Mouse (Mus musculus) bone marrow, adult 2 months (tissue): Measurements from ENCODE around the gene Galnt16. TPM values are rescaled to one million over a fixed set of nuclear protein-coding genes. Genes with fewer than 3 reads are reported as not detected.

Experiments used
- H3K27ac ChIP-seq: fragments of 200-500 bp; 2 replicates; pipeline ENCODE4 v1.5.1; 2012; ENCODE audit warnings: low read depth, mild to moderate bottlenecking, control low read depth, inconsistent platforms, low read length; ENCODE audit not compliant: control insufficient read depth, poor library complexity, insufficient read depth
- H3K4me1 ChIP-seq: fragments of 200-500 bp; 2 replicates; pipeline ENCODE4 v1.6.1; 2011; ENCODE audit warnings: low read length; ENCODE audit not compliant: control insufficient read depth, insufficient read depth
- H3K4me3 ChIP-seq: fragments of 200-500 bp; replicated peaks from 2 replicates; pipeline ENCODE3; 2011; ENCODE audit warnings: mild to moderate bottlenecking, low read depth, low read length, control low read depth; ENCODE audit not compliant: control insufficient read depth
- CTCF ChIP-seq: fragments of 200-500 bp; IDR thresholded peaks from 2 replicates; pipeline ENCODE4 v1.5.1; 2011; ENCODE audit warnings: low read length, control low read depth; ENCODE audit not compliant: control insufficient read depth, insufficient read depth
- POLR2A ChIP-seq: fragments of 200-500 bp; IDR thresholded peaks from 2 replicates; pipeline ENCODE4 v1.6.1; 2011; ENCODE audit warnings: low read depth, mild to moderate bottlenecking, control low read depth, low read length, borderline replicate concordance; ENCODE audit not compliant: control insufficient read depth
- WGBS: fragments of 180-500 bp; shearing (Covaris S2); methylation state at CpG from one replicate; pipeline ENCODE4 v1.1.7; 2018; 5-methylcytosine and 5-hydroxymethylcytosine counted together
- polyA plus RNA-seq: library from polyadenylated mRNA; stranded (reverse); fragments of >200 nt; gene quantifications from 2 replicates; pipeline ENCODE4 v1.2.4, GENCODE M21; 2011; ENCODE audit warnings: low replicate concordance; ENCODE audit not compliant: missing spikeins, insufficient read depth, insufficient read length

Gene Galnt16
- polyA plus RNA-seq = not detected in 2 replicates

DNA sequence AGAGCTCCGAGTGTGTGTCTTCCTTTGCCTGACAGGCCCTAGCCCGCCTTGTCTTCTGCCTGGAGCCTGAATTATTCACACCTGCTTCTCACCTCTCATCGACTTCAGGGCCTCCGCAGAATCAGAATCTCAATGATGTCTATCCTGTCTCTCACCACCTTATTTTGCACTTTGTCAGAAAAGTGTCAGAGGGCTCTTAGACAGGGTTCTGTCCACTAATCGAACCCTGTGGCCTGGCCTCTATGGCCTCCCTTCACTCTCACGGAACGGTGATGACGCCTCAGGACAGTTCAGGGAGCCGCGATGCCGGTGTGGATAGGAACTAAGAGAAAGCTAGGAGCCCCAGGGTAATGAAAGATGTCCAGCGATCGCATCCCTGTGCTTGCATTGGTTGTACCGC lies at the start of gene Galnt16:
Gene Galnt16 (plus strand): TSS at position 301 of the 400 bp plus-strand sequence.
- Histone ChIP-seq H3K27ac (no peak within 1 kb of the TSS; the same call in 1 of the 2 replicates), H3K4me3 (no peak within 1 kb of the TSS), H3K4me1 (no peaks in the 10 kb centered on the region)
- TF ChIP-seq CTCF = no peak
- no peak for TF ChIP-seq POLR2A
- 9% methylated on average over 14 of the region's 14 CpGs for WGBS

DNA sequence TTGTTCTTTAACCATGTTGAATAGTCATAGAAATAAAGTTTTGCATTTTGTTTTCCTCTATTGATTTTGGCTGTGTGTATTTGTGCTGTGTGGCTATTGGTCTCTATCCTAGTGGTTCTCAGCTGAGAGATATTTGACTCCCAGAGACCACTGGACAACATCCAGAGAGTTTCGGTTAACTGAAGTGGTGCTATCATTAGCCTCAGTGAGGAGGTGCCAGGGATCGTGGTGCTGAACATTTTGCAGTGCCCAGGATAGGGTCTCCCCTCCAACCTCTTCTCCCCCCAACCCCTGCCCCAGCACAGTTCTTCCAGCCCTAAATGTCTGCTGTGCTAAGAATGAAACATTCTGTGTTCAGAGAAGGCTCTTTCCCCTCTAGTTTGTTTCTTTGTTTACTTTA lies 47.9 kb upstream of the Galnt16 start:
- H3K4me1 ChIP-seq = no peaks in the 10 kb centered on the region; the same call in 1 of the 2 replicates
- TF ChIP-seq POLR2A = no peak
- no peak for TF ChIP-seq CTCF
- no peak overlapping the region for H3K4me3 ChIP-seq
- no peak overlapping the region for H3K27ac ChIP-seq
- WGBS = 71% methylated on average over 2 of the region's 2 CpGs

DNA sequence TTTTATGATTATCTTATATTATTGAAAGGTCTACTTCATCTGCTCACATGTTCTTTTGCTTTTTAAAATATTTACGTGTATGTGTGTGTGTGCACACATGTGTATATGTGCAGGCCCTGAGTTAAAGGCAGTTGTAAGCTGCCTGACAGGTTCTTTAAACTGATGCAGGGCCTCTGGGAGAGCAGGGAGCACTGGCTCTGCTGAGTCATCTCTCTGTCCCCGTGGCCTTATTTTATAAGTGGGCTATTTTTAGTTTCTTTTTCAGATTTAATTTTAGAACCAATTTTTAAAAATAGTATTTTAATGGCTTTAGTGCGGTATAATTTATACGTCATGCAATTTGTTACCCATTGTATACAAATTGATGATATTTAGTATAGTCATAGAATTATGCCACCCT lies 46.2 kb upstream of the Galnt16 start:
- TF ChIP-seq POLR2A = no peak
- no peak for TF ChIP-seq CTCF
- Histone ChIP-seq H3K27ac (no peak overlapping the region), H3K4me1 (no peaks in the 10 kb centered on the region; the same call in 1 of the 2 replicates), H3K4me3 (no peak overlapping the region)
- 61% methylated on average over 4 of the region's 4 CpGs for WGBS

DNA sequence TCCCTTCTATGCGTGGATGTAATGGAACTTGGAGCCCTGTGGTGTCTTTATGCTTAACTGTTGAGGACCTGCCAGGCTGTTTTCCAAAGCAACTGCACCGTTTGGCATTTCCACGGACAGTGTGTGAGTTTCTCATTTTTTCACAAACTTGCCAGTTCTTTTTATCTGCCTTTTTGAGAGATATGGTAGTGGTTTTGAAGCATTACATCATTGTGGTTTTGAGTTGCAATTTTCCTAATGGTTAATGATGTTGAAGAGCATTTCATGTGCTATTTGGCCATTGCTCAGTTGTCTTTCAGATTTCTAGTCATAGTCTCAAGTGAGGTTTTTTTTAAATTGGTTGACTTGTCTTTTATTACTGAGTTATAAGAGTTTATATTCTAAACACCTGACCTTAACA lies 44.3 kb upstream of the Galnt16 start:
- Histone ChIP-seq H3K4me1 (no peaks in the 10 kb centered on the region; the same call in 1 of the 2 replicates), H3K4me3 (no peak overlapping the region), H3K27ac (no peak overlapping the region)
- TF ChIP-seq POLR2A = no peak
- TF ChIP-seq CTCF = no peak
- WGBS = 36% methylated on average over 3 of the region's 3 CpGs

DNA sequence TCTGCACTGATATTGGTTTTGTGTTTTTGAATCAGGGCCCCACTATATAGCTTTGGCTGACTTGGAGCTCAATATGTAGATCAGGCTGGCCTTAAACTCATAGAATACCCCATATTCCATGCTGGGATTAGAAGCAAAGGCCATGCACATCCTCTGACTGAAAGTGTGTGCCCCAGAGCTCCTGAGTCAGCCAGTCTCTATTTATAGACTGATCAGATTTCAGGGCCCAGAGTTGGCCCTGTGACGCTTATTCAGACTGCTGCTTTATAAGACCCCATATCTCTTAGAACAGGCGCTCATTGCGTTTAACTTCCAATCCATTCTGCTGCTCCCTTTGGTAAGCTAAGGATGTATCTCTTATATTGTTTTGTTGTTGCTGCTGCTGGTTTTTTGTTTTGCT lies 38.1 kb upstream of the Galnt16 start:
- WGBS = 84% methylated on average over 3 of the region's 3 CpGs
- no peak overlapping the region for H3K27ac ChIP-seq
- TF ChIP-seq POLR2A (no peak), CTCF (no peak)
- no peaks in the 10 kb centered on the region for H3K4me1 ChIP-seq
- H3K4me3 ChIP-seq = no peak overlapping the region

DNA sequence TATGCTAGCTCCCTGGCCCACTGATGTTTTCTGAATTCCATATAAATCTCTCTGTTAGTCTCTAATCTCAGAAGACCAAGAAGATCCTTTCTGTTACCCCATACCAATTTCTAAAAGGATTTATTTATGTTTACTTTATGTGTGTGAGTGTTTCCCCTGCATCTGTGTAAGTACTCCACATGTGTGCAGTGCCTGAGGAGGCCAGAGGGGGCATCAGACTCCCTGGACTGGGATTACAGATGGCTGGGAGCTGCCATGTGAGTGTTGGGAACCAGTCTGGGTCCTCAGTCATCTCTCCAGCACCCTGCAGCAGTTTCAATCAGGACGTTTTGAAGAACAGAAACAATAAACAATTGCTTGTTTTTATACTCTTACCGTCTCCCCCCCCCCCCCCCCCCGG lies 34.7 kb upstream of the Galnt16 start:
- WGBS = 68% methylated on average over 3 of the region's 3 CpGs
- Histone ChIP-seq H3K4me3 (no peak overlapping the region), H3K4me1 (no peaks in the 10 kb centered on the region), H3K27ac (no peak overlapping the region)
- TF ChIP-seq POLR2A (no peak), CTCF (no peak)

DNA sequence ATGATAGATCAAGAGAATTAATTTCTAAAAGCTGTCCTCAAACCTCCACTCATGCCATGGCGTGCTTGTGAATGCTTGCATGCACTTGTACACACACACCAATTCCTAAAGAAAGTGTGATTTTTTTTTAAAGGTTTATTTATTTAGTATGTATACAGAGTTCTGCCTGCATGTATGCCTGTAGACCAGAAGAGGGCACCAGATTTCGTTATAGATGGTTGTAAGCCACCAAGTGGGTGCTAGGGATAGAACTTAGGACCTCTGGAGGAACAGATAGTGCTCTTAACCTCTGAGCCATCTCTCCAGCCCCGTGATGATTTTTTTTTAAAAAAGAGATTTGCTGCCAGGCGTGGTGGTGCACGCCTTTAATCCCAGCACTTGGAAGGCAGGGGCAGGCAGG lies 24.8 kb upstream of the Galnt16 start:
- WGBS = 83% methylated on average over 5 of the region's 5 CpGs
- Histone ChIP-seq H3K4me3 (no peak overlapping the region), H3K4me1 (no peaks in the 10 kb centered on the region), H3K27ac (no peak overlapping the region)
- TF ChIP-seq POLR2A = no peak
- TF ChIP-seq CTCF = no peak

DNA sequence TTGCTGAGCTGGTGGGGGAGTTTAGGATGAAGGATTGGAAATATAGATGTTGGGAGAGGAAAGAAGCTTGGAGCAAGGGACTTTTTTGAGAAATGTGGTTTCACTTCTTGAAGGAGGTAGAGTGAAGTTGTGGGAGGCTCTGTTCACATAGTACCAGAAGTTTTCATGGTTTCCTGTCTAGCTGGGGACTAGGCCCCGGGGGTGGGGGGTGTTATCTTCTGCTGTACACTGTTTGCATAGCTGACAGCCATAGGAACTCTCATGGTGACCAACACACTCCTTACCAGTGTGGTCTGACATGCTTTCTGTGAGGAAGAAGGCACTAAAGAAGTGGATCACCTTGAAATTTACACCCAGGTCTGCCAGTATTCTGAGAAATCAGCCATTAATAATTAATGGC lies 22.4 kb upstream of the Galnt16 start:
- no peak overlapping the region for H3K4me3 ChIP-seq
- H3K27ac ChIP-seq = no peak overlapping the region
- WGBS = 10% methylated on average over 1 of the region's 1 CpGs
- TF ChIP-seq CTCF (no peak), POLR2A (no peak)
- H3K4me1 ChIP-seq = no peaks in the 10 kb centered on the region

DNA sequence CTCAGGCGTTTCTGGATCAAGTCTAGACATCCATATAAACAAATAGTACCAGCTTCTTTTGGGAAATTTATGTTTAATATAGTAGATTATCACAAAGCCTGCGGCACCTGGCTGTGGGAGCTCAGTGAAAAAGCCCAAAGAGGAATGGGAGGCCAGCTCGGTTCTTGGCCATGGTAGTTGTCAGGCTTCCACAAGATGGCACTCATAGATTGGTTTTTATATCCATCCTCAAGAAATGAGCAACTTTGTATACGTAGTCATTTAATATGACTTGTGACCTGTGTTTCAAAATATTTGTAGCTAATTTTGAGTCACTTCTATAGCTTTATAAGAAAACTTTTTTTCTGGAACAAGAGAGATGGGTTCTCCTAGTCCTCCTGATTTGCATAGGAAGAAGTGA lies 19.7 kb upstream of the Galnt16 start:
- Histone ChIP-seq H3K4me3 (no peak overlapping the region), H3K4me1 (no peaks in the 10 kb centered on the region), H3K27ac (no peak overlapping the region)
- no peak for TF ChIP-seq POLR2A
- WGBS = 88% methylated on average over 4 of the region's 4 CpGs
